Mouse (Mus musculus) ovary, postnatal 36 days (tissue): ENCODE measurements around the gene Slc1a3.

Experiments
- DNase-seq: peaks from one replicate; pipeline ENCODE4 v3.0.0; 2022; ENCODE audit warnings: low spot score, mixed read lengths

The Slc1a3 gene

DNA sequence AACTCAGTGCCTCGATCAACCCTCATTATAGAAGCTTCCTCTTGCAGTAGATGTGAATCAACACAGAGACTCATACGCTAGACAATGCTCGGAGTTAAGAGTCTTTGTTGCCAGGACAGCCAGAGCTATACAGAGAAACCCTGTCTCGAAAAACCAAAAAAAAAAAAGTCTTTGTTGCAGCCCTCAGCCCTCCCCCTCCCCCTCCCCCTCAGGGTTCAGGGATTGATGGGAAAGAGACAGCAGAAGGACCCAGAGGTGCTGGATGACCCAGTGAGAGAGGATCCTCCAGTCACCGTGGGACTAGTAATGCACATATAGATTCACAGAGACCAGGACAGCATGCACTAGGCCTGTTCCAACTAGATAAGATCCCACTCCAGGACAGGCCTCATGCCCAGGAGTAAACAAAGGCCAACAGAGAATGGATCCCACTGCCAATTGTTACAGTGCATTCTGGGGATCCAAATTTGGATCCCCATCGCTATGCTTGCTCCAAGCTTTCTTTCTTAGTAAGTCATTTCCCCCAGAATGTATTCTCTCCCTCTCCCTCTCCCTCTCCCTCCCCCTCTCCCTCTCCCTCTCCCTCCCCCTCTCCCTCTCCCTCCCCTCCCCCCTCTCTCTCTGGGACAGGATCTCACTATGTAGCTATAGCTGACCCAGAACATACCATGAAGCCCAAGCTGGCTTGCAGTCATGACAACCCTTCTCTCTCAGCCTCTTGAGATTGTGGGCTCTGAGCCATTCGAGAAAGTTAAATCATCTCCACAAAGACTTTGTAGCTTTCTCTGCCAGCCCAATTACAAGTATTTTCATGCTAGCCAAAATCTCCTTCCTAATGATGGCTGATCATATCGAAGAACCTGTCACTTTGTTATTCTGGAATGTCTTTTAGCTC, 52.2 kb downstream of the Slc1a3 start:
- no peak for DNase-seq

DNA sequence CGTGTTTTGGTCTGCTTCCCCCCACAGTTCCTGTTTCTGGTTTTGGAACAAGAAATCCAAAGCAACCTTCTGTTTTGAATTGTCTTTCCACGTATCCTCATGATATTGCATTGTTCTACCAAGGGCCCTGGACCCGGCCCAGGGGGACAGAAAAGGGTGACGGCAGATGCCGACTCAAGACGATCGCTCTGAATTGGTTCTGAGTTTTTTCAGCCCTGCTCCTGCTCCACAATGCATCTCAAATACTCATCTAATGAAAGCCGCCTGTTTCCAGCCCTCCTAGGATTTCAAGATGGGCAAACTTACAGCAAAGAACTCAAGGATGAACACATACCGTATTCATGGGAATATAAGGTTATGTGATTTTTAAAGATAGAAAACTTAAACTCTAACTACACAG, 55.3 kb downstream of the Slc1a3 start:
- no peak for DNase-seq

DNA sequence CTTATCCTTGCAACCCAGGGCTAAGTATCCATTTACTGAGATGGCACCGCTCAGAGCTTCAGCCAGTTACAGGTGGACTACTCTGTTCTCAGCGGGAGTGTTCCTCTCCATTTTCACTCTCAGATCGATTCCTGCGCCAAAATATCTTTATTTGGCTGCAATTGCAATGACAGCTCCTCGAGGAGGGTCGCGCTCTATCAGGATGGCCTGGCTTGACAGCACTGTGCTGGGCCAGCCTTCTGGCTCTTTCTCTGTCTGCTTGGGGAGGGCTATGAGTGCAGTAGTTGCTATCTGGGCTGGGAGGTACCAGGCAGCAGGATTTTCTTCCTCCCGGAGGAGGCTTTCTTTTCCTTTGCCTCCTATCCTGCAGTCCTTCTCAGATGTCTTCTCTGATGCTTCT, 57.9 kb downstream of the Slc1a3 start:
- DNase-seq = no peak

DNA sequence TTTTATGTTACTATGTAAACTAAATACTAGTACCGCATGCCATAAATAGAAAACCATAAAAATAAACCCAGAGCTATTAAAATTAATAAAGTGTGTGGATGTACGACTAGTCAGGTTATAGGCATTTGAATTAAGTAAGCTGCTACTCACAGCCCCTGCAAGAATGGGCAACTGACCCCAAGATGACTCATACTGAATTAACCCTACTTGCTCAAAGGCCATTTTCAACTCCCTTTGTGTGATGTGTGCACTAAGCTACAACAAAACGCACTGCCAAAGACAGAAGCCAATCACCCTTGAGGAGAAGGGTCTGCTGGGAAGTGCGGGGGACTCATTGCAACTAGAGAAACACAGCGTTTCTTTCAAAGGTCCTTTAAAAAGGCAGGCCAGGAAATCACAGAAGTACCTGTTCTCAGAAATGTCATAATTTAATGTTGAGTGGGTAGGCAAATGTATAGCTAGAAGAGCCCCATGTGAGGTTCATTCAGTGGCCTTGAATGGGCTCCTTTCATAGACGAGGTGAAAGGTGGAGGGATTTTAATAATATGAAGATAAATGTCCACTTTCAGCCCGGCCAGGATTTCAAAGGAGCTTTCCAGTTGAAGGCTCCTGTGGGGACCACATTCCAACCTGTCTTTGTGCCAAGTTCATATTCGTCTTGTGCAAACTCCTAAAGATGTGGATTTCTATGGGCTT, 66.4 kb downstream of the Slc1a3 start:
- DNase-seq = no peak

DNA sequence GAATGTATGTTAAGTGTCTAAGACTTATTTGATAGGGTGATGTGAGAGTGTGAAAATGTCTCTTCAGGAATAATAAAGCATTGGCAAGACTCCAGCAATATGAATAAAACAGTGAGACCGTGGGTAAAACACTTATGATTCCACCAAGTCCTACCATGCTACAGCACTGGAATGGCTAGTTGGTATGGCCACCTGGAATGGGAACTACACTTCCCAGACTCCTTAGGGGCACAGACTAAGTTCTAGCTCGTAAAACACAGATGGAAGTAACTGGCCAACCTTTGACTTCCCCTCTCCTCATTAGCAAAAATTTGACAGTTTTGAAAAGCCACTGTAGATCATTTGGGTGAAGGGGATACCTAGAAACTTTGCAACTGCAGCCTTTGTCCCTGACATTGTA, 70.7 kb downstream of the Slc1a3 start:
- no peak for DNase-seq

DNA sequence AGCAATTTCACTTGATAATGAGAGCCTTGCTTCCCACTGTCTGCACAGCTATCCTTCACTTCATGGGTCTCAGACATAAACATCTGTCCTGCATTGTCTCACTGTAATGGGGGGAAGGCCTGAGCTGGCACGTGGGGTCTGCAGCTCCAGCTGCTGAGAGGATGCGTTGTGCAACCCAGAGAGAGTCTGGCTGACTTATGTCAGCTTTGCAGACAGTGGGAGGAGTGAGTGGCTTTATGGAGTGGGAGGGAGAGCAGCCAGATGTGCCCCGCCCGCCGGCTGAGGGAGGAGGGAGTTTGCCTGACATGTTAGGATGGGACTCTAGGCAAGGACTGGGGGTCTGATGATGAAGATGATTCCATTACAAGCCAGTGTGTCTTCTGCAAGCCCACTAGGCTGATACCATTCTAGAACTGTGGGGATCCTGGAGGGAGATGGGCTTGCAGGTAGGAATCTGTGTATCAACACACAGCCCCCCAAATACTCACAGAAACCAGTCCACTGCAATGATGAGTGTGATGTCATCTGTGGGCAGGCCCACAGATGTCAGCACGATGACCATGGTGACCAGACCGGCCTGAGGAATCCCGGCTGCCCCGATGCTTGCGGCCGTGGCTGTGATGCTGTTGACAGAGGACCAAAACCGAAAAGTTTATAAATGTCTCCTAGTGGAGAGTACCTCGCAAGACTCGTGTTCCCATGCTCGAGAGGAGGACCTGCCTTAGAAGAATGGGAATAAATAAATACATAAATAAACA, 71.8 kb downstream of the Slc1a3 start:
- DNase-seq = no peak

DNA sequence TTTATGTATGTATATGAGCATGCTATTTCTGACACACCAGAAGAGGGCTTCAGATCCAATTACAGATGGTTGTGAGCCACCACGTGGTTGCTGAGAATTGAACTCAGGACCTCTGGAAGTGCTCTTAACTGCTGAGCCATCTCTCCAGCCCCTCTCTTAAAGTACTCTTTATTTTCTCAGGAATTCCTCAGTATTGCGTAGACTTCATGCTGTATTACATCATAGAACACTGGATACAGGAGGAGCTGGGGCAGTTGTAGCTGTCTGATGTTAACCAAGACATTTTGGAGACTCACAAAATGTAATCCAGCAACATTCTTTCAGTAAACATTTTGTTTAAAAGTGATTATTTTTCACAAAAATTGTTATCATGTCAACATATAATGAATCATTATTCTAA, 73.3 kb downstream of the Slc1a3 start:
- no peak for DNase-seq

DNA sequence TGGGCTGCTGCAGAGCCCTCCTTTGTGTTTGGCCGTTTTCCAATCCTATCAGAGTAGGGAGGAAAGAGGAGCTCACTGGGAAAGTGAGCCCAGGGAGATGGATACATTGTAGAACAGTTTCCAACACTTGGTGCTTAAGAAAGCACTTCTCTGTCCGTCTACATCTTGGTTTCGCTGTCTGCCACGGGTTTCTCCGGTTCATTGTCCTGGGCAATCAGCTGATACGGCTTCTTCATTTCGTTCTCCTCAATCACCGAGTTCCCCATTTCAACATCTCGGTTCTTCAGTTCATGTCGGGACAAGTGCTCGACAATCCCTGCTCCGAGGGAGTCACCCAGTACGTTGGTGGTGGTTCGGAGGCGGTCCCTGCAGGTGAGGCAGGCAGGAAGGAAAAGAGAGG, 74.6 kb downstream of the Slc1a3 start:
- no peak for DNase-seq

DNA sequence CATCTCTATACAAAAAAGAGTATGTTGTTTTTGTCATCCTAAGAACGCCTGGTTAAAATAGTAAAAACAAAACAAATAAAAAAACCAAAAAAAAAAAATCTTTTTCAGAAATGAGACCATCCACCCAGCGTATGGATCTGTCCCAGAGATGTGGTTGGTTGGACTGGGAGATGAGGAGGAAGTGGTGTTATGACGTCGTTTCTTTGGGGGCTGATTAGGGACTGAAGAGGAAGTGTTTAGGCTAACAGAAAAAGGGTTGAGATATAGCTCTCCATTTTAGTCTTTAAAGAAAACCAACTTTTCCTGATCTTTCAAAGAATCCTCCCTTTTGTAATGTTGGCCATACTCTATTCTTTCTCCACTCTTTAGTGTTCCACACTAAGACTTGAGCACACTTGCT, 75.8 kb downstream of the Slc1a3 start:
- no peak for DNase-seq

DNA sequence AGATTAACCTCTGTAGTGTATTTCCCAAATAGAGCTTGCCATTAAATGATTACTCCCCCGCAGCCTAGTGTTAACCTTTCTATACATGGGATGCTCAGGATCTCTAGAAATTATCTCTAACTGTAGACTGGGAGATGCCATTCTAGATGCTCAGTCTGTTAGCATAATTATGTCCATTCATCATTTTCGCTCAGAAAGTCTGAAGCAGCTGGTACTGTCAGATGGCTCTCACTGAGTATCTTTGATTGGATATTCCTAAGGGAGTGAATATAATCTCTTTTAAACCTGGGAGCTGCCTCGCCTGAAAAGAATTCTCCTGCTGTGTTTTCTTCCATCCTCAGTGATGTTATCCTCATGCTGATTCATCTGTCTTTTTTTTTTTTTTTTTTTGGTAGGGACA, 76.2 kb downstream of the Slc1a3 start:
- DNase-seq = no peak

DNA sequence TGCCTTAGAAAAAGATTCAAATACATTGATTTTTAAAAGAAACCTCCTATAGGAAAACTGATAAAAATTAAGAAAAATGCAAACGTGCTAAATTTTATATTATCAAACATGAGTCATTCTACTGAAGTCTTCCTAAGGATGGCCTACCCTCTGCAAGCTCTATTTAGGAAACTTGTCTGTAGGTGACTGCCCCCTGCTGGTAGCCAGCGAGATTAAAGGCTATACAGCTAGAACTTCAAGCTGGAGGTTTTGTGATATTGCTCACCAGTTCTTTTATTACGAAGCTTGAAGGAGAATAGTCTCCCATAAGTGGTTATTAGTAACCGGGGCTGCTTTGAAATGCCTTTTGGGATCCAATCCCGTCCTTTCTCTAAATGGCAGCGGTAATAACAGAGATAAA, 77.2 kb downstream of the Slc1a3 start:
- peak; percentile 37 for DNase-seq

DNA sequence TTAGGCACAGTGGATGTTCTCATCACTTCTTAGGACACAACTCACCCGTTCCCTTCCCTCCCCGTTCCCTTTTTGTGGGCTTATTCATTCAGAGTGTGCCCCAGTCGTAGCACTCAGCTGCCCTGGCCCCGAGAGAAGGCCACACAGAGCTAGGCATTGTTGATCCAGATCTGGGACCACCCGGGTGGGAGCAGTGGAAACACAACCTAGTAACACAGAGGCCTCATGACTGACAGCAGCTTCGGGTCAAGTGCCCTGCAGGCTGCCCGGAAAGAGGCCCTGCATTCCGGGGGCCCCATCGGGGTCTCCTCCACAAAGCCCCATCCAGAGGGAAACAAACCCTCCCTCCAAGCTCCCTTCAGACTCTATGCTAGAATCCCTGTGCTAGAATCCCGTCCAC, 78.2 kb downstream of the Slc1a3 start:
- no peak for DNase-seq

DNA sequence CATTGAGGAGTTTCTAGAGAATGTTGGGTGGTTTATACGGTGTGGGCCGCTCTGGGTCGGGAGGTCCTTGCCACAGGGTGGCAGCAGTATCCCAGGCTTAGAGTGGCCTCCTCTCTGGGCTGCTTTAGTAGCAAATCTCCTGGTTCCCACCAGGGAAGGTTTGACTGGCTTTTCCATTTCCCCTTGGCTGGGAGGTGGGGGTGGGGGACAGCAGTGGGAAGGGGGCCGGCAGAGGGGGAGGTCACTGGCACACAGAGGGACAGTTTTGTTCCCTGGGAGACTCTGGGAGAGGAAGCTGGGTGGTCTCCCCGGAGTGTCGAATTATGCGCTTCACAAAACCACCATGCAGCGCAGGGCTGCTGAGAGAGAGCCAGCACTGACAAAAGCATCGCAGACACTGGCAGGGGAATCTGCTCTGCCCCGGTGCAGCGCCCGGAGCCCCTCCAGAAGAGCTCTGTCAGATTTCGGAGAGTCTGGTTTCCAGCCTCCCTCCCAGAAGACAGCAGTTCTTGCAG, 81.2 kb downstream of the Slc1a3 start:
- peak; percentile 72 for DNase-seq

DNA sequence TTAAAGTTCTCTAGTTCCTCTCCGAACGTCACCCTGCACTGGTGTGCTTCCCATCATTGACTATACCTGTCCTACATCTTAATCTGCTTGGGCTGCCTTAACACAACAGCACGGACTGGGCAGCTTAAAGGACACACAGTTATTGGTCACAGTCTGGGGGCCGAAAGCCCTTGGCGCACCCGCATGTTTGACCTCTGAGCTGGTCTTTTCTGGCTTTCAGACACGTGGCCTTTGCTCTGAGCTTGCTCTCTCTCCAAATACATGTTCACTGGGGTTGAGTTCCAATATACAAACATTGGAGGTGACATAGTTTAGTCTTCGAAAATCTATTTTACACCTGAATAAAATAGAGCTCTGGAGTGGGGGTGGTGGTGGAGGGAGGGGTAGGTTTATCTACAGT, 82.4 kb downstream of the Slc1a3 start:
- DNase-seq = no peak

DNA sequence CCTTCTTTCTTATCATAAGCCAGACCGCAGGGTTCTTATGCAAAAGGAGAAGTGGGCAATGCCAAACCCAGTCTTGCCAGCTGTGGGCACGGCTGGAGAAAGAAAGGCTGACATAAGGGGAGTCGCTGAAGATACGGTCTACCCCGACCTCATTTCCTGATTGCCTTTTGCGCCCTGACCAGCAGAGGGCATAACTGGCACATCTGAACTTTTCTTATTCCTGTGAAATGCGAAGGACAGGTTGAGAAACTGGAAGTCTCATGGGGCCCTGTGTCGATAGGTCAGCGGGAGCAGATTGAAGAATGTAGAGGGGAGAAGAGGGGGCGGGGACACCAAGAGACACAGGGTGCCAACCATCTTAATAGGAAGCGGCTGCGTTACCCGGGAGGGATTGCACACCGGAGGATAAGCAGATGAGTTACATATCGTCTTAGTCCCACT, 83.4 kb downstream of the Slc1a3 start:
- peak; percentile 61 for DNase-seq

DNA sequence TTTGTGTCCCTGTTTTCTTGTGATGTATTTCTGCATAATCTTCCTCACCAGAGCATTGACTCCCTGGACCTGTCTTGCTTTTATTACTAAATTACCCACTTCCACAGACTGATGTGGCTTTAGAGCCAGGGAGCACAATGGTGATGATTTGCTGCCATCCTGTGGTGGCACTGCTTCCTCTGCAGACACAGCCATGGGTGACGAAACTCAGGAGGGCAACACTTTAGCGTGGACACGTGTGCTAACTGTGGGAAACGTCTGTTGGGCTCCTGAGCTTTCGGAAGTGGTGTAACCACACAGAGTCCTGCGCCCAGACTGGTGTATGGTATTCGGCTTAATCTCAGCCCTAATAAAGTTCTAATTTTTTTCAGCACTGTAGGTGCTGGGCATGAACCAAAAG, 85.2 kb downstream of the Slc1a3 start:
- no peak for DNase-seq

DNA sequence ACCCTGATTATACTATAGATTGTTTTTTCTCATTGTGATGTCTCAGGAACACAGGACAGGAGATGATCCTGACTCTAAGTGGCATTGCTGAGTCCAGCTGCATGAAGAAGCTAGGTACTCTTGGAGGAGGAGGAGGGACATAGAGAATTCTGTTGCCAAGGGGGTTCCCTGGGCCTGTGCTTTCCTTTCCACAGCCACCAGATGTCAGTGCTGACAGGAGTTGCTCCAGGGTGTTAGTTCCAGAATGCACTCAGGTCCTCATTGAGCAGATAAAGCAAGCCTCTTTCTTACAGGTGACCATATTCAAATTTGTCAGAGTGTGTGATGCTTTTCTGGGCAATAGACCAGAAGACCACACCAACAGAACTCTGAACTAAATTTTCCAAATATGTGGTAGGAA, 86.7 kb downstream of the Slc1a3 start:
- DNase-seq = no peak

DNA sequence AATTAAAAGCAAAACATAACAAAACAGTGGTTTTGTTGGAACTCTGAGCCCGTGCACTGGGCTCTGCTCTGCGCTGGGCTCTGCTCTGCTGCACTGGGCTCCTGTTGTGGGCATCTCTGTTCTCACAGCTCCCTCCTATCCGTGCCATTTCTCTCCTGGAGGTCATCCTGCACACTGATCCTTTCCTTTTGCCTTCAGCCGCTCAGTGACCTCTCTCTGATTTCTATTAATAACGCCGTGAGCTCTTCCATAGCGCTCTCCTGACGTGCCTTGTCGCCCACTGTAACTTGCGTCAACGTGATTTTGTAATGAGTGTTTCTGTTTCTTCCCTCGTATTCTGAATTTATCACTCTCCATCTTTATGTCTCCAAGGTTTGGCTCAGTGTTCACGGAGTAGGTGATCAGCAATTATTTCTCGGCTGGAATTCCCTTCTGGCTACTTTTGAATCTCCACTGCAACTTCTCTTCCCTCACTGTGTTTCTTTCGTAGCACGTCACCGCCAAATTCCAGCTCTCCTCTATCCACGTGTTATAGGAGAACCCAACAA, 91.0 kb downstream of the Slc1a3 start:
- no peak for DNase-seq

DNA sequence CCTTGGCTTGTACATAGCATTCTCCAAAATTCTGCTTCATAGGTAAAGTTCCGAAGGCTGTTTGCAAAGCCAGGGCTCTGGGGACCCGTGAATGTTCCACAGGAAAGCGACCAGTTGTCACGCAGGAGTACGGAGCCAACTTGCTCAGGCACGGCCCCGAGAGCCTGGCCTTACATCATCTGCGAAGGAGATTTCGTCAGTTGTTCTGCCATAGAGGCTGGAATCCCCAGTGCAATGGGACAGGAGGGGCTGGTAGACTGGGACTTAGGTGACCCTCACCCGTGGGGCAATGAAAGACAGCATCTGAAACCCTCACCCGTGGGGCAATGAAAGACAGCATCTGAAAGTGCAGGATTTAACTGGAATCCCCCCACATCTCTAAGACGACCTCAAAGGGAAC, 94.3 kb downstream of the Slc1a3 start:
- DNase-seq = no peak

DNA sequence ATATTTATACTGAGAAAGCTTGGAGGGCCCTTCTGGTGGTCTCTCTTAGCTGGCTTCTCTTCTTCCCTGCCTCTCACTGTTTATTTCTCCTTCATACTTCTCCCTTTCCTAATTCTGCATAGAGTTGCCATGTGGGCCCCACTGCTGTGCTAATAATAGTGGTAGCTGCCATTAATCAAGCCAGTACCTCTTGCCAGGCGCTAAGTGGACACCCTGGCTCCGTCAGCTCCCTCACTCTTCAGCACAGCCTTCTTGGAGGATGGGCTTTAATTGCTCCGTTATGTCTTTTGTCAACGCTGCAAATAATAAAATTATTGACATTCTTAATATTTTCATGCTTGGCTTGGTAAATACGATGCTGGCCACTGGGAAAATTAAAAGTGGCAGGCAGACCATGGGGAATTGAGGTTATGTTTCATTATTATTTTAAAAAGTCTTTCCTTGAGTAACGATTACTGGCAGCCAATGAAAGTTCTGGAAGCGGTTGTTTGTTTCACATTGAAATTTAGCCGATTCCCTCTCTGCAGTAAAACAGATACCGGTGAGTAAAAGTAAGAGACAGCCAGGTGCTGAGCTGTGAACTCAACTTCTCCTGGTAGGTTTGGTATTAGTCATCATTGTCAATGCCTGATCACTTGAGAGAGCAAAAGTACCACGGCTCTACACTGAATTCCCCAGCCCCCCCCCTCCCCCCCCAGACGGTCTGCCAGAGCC, 94.9 kb downstream of the Slc1a3 start:
- no peak for DNase-seq

DNA sequence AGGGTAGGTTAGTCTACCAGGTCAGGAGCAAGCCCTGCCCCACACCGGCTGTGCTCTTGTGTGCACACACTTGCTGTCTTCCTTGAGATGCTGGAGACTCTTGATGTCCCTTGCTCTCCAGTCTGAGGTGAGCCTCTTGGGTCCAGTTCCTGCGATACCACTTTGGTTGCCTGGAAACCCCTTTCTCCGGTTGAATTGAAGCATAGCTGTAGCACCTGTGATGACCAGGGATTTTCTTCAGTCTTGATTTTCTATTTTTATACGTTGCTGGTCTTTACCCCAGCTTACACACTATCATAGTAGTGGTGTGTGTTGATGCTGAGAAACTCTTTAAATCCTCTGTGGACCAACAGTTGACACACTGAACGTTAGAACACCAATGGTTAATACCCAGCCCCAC, 95.9 kb downstream of the Slc1a3 start:
- no peak for DNase-seq
